ENCODE assay signal across 8 mouse cellular contexts in the genomic region with DNA sequence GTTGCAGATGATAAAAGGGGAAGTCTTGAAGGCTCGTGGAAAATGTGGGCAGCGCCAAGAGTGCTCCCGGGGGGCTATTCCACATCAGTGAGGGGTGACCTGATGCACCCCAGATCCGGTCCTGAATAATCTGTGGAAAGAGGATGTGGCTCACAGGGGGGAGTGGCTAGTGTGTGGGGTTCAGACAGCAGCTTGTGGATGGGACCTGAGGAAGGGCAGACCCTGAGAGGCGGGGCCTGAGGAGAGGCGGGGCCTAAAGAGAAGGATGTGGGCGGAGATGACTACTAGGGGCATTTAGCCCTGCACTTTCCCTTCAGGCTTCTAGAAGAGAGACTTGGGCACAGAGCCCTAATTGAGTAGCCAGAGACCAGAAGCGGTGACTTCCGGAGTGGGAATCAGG. TPM values are rescaled to one million over a fixed set of nuclear protein-coding genes. Genes with fewer than 3 reads are reported as not detected.
A peak's percentile ranks its signal among the peaks of the same experiment; 100 is the strongest.
DNase-seq lines count a peak whose midpoint lies in the region; ATAC-seq and TF ChIP-seq lines count a peak whose summit lies in the region.

No protein-coding gene starts in this region.

- WGBS in heart, embryonic 14.5 days = 30% methylated on average over 9 of the region's 9 CpGs
- 23% methylated on average over 9 of the region's 9 CpGs for whole genome bisulfite sequencing in limb, embryonic 13.5 days
- WGBS in stomach, embryonic 16.5 days = 25% methylated on average over 9 of the region's 9 CpGs
- WGBS in cerebellum, adult 2 months = 20% methylated on average over 9 of the region's 9 CpGs

- H3K4me1 ChIP-seq in MEL (ENCODE audit: control insufficient read depth in 1 of 2, insufficient read depth in 2 of 2, low read length in 2 of 2) = no peaks in the 10 kb centered on the region
- H3K4me1 ChIP-seq in heart, embryonic 14.5 days (ENCODE audit: control insufficient read depth in 2 of 2, insufficient read depth in 2 of 2, low read length in 2 of 2) = peaks cover 12 to 22% of the 10 kb centered on the region in 2 experiments
- peaks cover 30% of the 10 kb centered on the region for H3K4me1 ChIP-seq in limb, embryonic 13.5 days
- peaks cover 2% of the 10 kb centered on the region; the same call in 1 of the 2 replicates for H3K4me1 ChIP-seq in stomach, embryonic 16.5 days (ENCODE audit: control insufficient read depth, insufficient read depth, low read length)
- H3K4me1 ChIP-seq in cerebellum, adult 2 months (ENCODE audit: control insufficient read depth, insufficient read depth, low read length) = no peaks in the 10 kb centered on the region

- no peak overlapping the region for H3K4me3 ChIP-seq in MEL (ENCODE audit: control insufficient read depth in 1 of 2, insufficient read depth in 1 of 2, low read depth in 2 of 2, low read length in 2 of 2)
- H3K4me3 ChIP-seq in heart, embryonic 14.5 days (ENCODE audit: control insufficient read depth in 1 of 2, insufficient read depth in 1 of 2, low read depth in 1 of 2, low read length in 2 of 2) = no peak overlapping the region
- no peak overlapping the region for H3K4me3 ChIP-seq in limb, embryonic 13.5 days
- no peak overlapping the region for H3K4me3 ChIP-seq in stomach, embryonic 16.5 days (replicated peaks; ENCODE audit: low read length)
- H3K4me3 ChIP-seq in layer of hippocampus, adult 2 months = no peak overlapping the region
- no peak overlapping the region for H3K4me3 ChIP-seq in cerebellum, adult 2 months (replicated peaks; ENCODE audit: insufficient read depth, low read depth, low read length)

- no peak for TF ChIP-seq POLR2A in MEL (IDR thresholded peaks at IDR 0.05; ENCODE audit: control insufficient read depth in 1 of 2, insufficient read depth in 1 of 2, low read depth in 1 of 2, low read length in 2 of 2, poor library complexity in 1 of 2)
- no peak for TF ChIP-seq POLR2A in cerebellum, adult 2 months (IDR thresholded peaks at IDR 0.05; ENCODE audit: borderline replicate concordance, insufficient read depth, low read length)

- no peak for TF ChIP-seq EP300 in MEL (IDR thresholded peaks at IDR 0.05; ENCODE audit: low read depth in 1 of 2, low read length in 2 of 2)

- H3K9me3 ChIP-seq in MEL (replicated peaks; ENCODE audit: insufficient read depth, low read length) = no peaks in the 10 kb centered on the region
- no peaks in the 10 kb centered on the region for H3K9me3 ChIP-seq in heart, embryonic 14.5 days (ENCODE audit: control insufficient read depth, low read length)
- H3K9me3 ChIP-seq in limb, embryonic 13.5 days = no peaks in the 10 kb centered on the region
- H3K9me3 ChIP-seq in stomach, embryonic 16.5 days (replicated peaks; ENCODE audit: control insufficient read depth, low read length) = no peaks in the 10 kb centered on the region

- H3K79me2 ChIP-seq in MEL (ENCODE audit: control insufficient read depth, insufficient read depth, low read length, poor library complexity) = no peaks in the 10 kb centered on the region

- peak overlapping the region; percentile 31; the same call in 1 of the 2 replicates for H3K4me2 ChIP-seq in heart, embryonic 14.5 days (ENCODE audit: low read length)
- peak overlapping the region; percentile 7; the same call in 1 of the 2 replicates for H3K4me2 ChIP-seq in limb, embryonic 13.5 days (replicated peaks)
- 0 out of 2 replicates have a peak overlapping the region, but pooled peaks have one; percentile 23 for H3K4me2 ChIP-seq in stomach, embryonic 16.5 days (ENCODE audit: low read depth, low read length)

- no peak for TF ChIP-seq RAD21 in MEL (IDR thresholded peaks at IDR 0.05; ENCODE audit: low read depth, low read length)

- no peak for ATAC-seq in heart, embryonic 14.5 days (ENCODE audit: insufficient number of reproducible peaks, insufficient read depth, low FRiP score, low read depth)
- no peak for ATAC-seq in limb, embryonic 13.5 days (ENCODE audit: low FRiP score, low read depth)
- no peak for ATAC-seq in stomach, embryonic 16.5 days (ENCODE audit: insufficient read depth, low FRiP score)

- no peak overlapping the region for H3K9ac ChIP-seq in MEL (ENCODE audit: control insufficient read depth, low read depth, low read length, poor library complexity, severe bottlenecking)
- no peak overlapping the region for H3K9ac ChIP-seq in heart, embryonic 14.5 days (ENCODE audit: low read length)
- no peak overlapping the region for H3K9ac ChIP-seq in limb, embryonic 13.5 days
- H3K9ac ChIP-seq in stomach, embryonic 16.5 days (ENCODE audit: low read length) = no peak overlapping the region

- DNase-seq in A20 (ENCODE audit: low read depth, low spot score) = peak; percentile 74
- DNase-seq in MEL (ENCODE audit: low read depth, low spot score) = peak; percentile 35
- DNase-seq in layer of hippocampus, adult 2 months (ENCODE audit: low spot score in 2 of 2) = no peak
- DNase-seq in cerebellum, adult 2 months = no peak
- DNase-seq in ovary, adult 18-20 months (ENCODE audit: low spot score) = no peak

- no peak for TF ChIP-seq CTCF in MEL (IDR thresholded peaks at IDR 0.05 in 2 of 3, conservative IDR thresholded peaks at IDR 0.05 in 1 of 3; ENCODE audit: control insufficient read depth in 1 of 3, insufficient read depth in 1 of 3, low read depth in 2 of 3, low read length in 3 of 3, poor library complexity in 1 of 3, severe bottlenecking in 1 of 3)
- TF ChIP-seq CTCF in layer of hippocampus, adult 2 months (conservative IDR thresholded peaks at IDR 0.05) = no peak
- TF ChIP-seq CTCF in cerebellum, adult 2 months (IDR thresholded peaks at IDR 0.05; ENCODE audit: borderline replicate concordance, insufficient read depth, low read depth, low read length) = no peak

- H3K27me3 ChIP-seq in MEL (ENCODE audit: control insufficient read depth in 1 of 2, insufficient read depth in 2 of 2, low read length in 2 of 2) = peaks cover 0 to 1% of the 10 kb centered on the region in 2 experiments; a peak in 2 of 4 replicates
- H3K27me3 ChIP-seq in heart, embryonic 14.5 days (ENCODE audit: control insufficient read depth, insufficient read depth, low read length) = no peaks in the 10 kb centered on the region
- peaks cover 10% of the 10 kb centered on the region for H3K27me3 ChIP-seq in limb, embryonic 13.5 days
- no peaks in the 10 kb centered on the region; the same call in 1 of the 2 replicates for H3K27me3 ChIP-seq in stomach, embryonic 16.5 days (ENCODE audit: control insufficient read depth, insufficient read depth, low read length)
- no peaks in the 10 kb centered on the region for H3K27me3 ChIP-seq in cerebellum, adult 2 months (ENCODE audit: control insufficient read depth, insufficient read depth, low read length)

- H3K36me3 ChIP-seq in MEL (ENCODE audit: control insufficient read depth in 1 of 2, insufficient read depth in 2 of 2, low read length in 2 of 2) = no peaks in the 10 kb centered on the region
- no peaks in the 10 kb centered on the region for H3K36me3 ChIP-seq in heart, embryonic 14.5 days (ENCODE audit: control insufficient read depth, insufficient read depth, low read length)
- H3K36me3 ChIP-seq in limb, embryonic 13.5 days = no peaks in the 10 kb centered on the region
- H3K36me3 ChIP-seq in stomach, embryonic 16.5 days (ENCODE audit: control insufficient read depth, insufficient read depth, low read length) = no peaks in the 10 kb centered on the region

- no peak overlapping the region for H3K27ac ChIP-seq in MEL (ENCODE audit: control insufficient read depth, low read depth, low read length)
- peak overlapping the region in 1 of 2 experiments; percentile 50; a peak in 1 of 4 replicates for H3K27ac ChIP-seq in heart, embryonic 14.5 days (replicated peaks in 1 of 2; ENCODE audit: control insufficient read depth in 1 of 2, insufficient read depth in 1 of 2, low read depth in 2 of 2, low read length in 2 of 2)
- no peak overlapping the region for H3K27ac ChIP-seq in limb, embryonic 13.5 days
- no peak overlapping the region for H3K27ac ChIP-seq in stomach, embryonic 16.5 days (ENCODE audit: low read length)
- no peak overlapping the region for H3K27ac ChIP-seq in layer of hippocampus, adult 2 months
- H3K27ac ChIP-seq in cerebellum, adult 2 months (ENCODE audit: insufficient read depth, low read length) = no peak overlapping the region

RNA-seq across cellular contexts. Expression of a gene that starts 19.6 kb away (rescaled TPM):
- total RNA-seq in MEL (2012; rRNA removed) = 0.46 and 0.54 TPM in 2 replicates
- polyA plus RNA-seq in MEL (2012; ENCODE audit: insufficient read depth in 1 of 2, insufficient read length in 2 of 2, low read depth in 1 of 2, low replicate concordance in 2 of 2, missing spikeins in 1 of 2) = under 1 TPM in 1 of 2 experiments, not detected in 1; 0.39 TPM
- 0.08 and 0.11 TPM in 2 replicates for polyA plus RNA-seq in heart, embryonic 14.5 days (2014; fragmentation: Nextera tagmentation; extraction: Ambion mirVana)
- polyA plus RNA-seq in limb, embryonic 13.5 days (2015; fragmentation: Nextera tagmentation; extraction: Ambion mirVana) = 0.18 and 0.24 TPM in 2 replicates
- polyA plus RNA-seq in stomach, embryonic 16.5 days (2015; fragmentation: Nextera tagmentation; extraction: Ambion mirVana) = 0.91 and 1.1 TPM in 2 replicates
- not detected for total RNA-seq in layer of hippocampus, adult 2 months (2021)
- polyA plus RNA-seq in cerebellum, adult 2 months (2012; rRNA removed) = 0.13 and 0.20 TPM in 2 replicates

RNA-seq across cellular contexts. Expression of a gene that starts 21.1 kb away (rescaled TPM):
- 0.03 and 0.04 TPM in 2 replicates for total RNA-seq in MEL (2012; rRNA removed)
- polyA plus RNA-seq in MEL (2012; ENCODE audit: insufficient read depth in 1 of 2, insufficient read length in 2 of 2, low read depth in 1 of 2, low replicate concordance in 2 of 2, missing spikeins in 1 of 2) = under 1 TPM in 1 of 2 experiments, not detected in 1; 0.33 TPM
- 2.8 and 2.9 TPM in 2 replicates for polyA plus RNA-seq in heart, embryonic 14.5 days (2014; fragmentation: Nextera tagmentation; extraction: Ambion mirVana)
- polyA plus RNA-seq in limb, embryonic 13.5 days (2015; fragmentation: Nextera tagmentation; extraction: Ambion mirVana) = 8.3 and 9.2 TPM in 2 replicates
- 1.7 and 2.1 TPM in 2 replicates for polyA plus RNA-seq in stomach, embryonic 16.5 days (2015; fragmentation: Nextera tagmentation; extraction: Ambion mirVana)
- total RNA-seq in layer of hippocampus, adult 2 months (2021) = 10 to 100 TPM; 44.7 to 46.5 TPM
- 10.3 and 13.0 TPM in 2 replicates for polyA plus RNA-seq in cerebellum, adult 2 months (2012; rRNA removed)

RNA-seq across cellular contexts. Expression of a gene that starts 33.5 kb away (rescaled TPM):
- 6.0 TPM in 2 replicates for total RNA-seq in MEL (2012; rRNA removed)
- 10 to 100 TPM in 1 of 2 experiments, not detected in 1; 10.6 TPM for polyA plus RNA-seq in MEL (2012; ENCODE audit: insufficient read depth in 1 of 2, insufficient read length in 2 of 2, low read depth in 1 of 2, low replicate concordance in 2 of 2, missing spikeins in 1 of 2)
- 11.1 and 12.8 TPM in 2 replicates for polyA plus RNA-seq in heart, embryonic 14.5 days (2014; fragmentation: Nextera tagmentation; extraction: Ambion mirVana)
- 11.3 and 12.9 TPM in 2 replicates for polyA plus RNA-seq in limb, embryonic 13.5 days (2015; fragmentation: Nextera tagmentation; extraction: Ambion mirVana)
- polyA plus RNA-seq in stomach, embryonic 16.5 days (2015; fragmentation: Nextera tagmentation; extraction: Ambion mirVana) = 24.7 and 24.8 TPM in 2 replicates
- total RNA-seq in layer of hippocampus, adult 2 months (2021) = 1 to 10 TPM; 6.6 to 9.0 TPM
- polyA plus RNA-seq in cerebellum, adult 2 months (2012; rRNA removed) = 7.1 and 8.9 TPM in 2 replicates

RNA-seq across cellular contexts. Expression of a gene that starts 47.7 kb away (rescaled TPM):
- total RNA-seq in MEL (2012; rRNA removed) = not detected in 2 replicates
- not detected for polyA plus RNA-seq in MEL (2012; ENCODE audit: insufficient read depth in 1 of 2, insufficient read length in 2 of 2, low read depth in 1 of 2, low replicate concordance in 2 of 2, missing spikeins in 1 of 2)
- polyA plus RNA-seq in heart, embryonic 14.5 days (2014; fragmentation: Nextera tagmentation; extraction: Ambion mirVana) = 39.4 and 43.2 TPM in 2 replicates
- 5.3 and 6.2 TPM in 2 replicates for polyA plus RNA-seq in limb, embryonic 13.5 days (2015; fragmentation: Nextera tagmentation; extraction: Ambion mirVana)
- 0.37 and 1.4 TPM in 2 replicates for polyA plus RNA-seq in stomach, embryonic 16.5 days (2015; fragmentation: Nextera tagmentation; extraction: Ambion mirVana)
- not detected for total RNA-seq in layer of hippocampus, adult 2 months (2021)
- 0.07 and 0.24 TPM in 2 replicates for polyA plus RNA-seq in cerebellum, adult 2 months (2012; rRNA removed)

Comparison
In these comparisons a context has a peak if more than half of its experiments do, and no peak if none do; other contexts are left out.
1. DNase-seq: peak in A20 (single experiment) and MEL (single experiment); none in layer of hippocampus, adult 2 months (0 of 2), cerebellum, adult 2 months (0 of 2) and ovary, adult 18-20 months (single experiment).
2. Peak in every context shown above with its lines, with median percentiles within 50 percentile points of each other: H3K4me2 ChIP-seq.